Mouse (Mus musculus) C2C12 (cell line): ENCODE results near the gene Glcci1.

Source experiments
- CEBPB ChIP-seq: IDR thresholded peaks from one replicate; pipeline ENCODE4 v1.6.1; 2011; ENCODE audit warnings: low read depth, mild to moderate bottlenecking, control low read depth, moderate library complexity
- CTCF ChIP-seq: IDR thresholded peaks from one replicate; pipeline ENCODE4 v1.5.1; 2011; ENCODE audit not compliant: control insufficient read depth, insufficient read depth, insufficient read length
- MAX ChIP-seq: IDR thresholded peaks from one replicate; pipeline ENCODE4 v1.6.1; 2011; ENCODE audit warnings: mild to moderate bottlenecking, control low read depth

DNA sequence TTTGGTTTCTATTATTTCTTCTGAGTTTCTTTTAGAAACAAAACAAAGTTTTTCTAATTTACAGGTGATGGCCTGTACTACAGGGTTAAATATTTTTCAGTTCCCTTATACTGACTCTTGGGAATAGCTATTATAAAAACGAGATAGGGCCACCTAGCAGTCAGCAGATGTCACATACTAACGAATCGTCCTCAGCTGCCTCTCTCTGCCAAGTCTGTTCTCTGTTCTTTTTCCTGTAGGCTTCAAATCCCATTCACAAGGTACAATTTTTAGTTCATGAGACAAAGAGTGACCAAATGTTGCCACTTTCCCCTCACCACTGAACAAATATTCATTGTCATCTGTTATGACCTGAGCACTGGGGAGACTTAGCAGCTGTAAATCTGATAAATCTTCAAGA lies 5.4 kb upstream of the Glcci1 start:
- TF ChIP-seq MAX (no peak), CTCF (no peak), CEBPB (no peak)
